Mouse (Mus musculus) lung, embryonic 16.5 days (tissue): ENCODE measurements around the gene Nfib. TPM values are rescaled to one million over a fixed set of nuclear protein-coding genes. Genes with fewer than 3 reads are reported as not detected.

ENCODE experiments used
- ATAC-seq: fragments of 200-750 bp; cut with Nextera tagmentation; 2 replicates; pipeline ENCODE4 v1.8.0; 2017; ENCODE audit warnings: low read depth, mild to moderate bottlenecking, moderate library complexity
- H3K27ac ChIP-seq: fragments of 300-500 bp; sonication (generic); 2 replicates; pipeline ENCODE4 v1.5.1; 2014; ENCODE audit warnings: mild to moderate bottlenecking, control low read depth, low read length
- H3K27me3 ChIP-seq: fragments of 300-500 bp; sonication (generic); 2 replicates; pipeline ENCODE4 v1.6.1; 2014; ENCODE audit warnings: low read depth, low read length, mixed read lengths; ENCODE audit not compliant: control insufficient read depth, insufficient read depth
- H3K36me3 ChIP-seq: fragments of 300-500 bp; sonication (generic); 2 replicates; pipeline ENCODE4 v1.6.1; 2014; ENCODE audit warnings: low read length; ENCODE audit not compliant: control insufficient read depth, insufficient read depth
- H3K4me1 ChIP-seq: fragments of 300-500 bp; sonication (generic); replicated peaks from 2 replicates; pipeline ENCODE4 v1.6.1; 2014; ENCODE audit warnings: low read length, mixed read lengths; ENCODE audit not compliant: control insufficient read depth, insufficient read depth
- H3K4me2 ChIP-seq: fragments of 300-500 bp; sonication (generic); 2 replicates; pipeline ENCODE4 v1.6.1; 2014; ENCODE audit warnings: low read depth, low read length, control low read depth
- H3K4me3 ChIP-seq: fragments of 300-500 bp; sonication (generic); 2 replicates; pipeline ENCODE4 v1.5.1; 2014; ENCODE audit warnings: mild to moderate bottlenecking, low read length, control low read depth
- H3K9ac ChIP-seq: fragments of 300-500 bp; sonication (generic); 2 replicates; pipeline ENCODE4 v1.6.1; 2014; ENCODE audit warnings: low read length, control low read depth
- H3K9me3 ChIP-seq: fragments of 300-500 bp; sonication (generic); 2 replicates; pipeline ENCODE4 v1.6.1; 2016; ENCODE audit warnings: low read length; ENCODE audit not compliant: control insufficient read depth
- WGBS: fragments of 180-500 bp; shearing (Covaris S2); extraction: QIAGEN DNeasy Blood & Tissue Kit; methylation state at CpG from one replicate; pipeline ENCODE4 v1.1.7; 2014; 5-methylcytosine and 5-hydroxymethylcytosine counted together
- polyA plus RNA-seq: library from polyadenylated mRNA; unstranded; fragments of >200 nt; fragmentation: Nextera tagmentation; extraction: Ambion mirVana; gene quantifications from 2 replicates; pipeline ENCODE4 v1.2.1, GENCODE M21; 2015

The Nfib gene
- polyA plus RNA-seq, 1 experiment from 2014 or later: 104 TPM

DNA sequence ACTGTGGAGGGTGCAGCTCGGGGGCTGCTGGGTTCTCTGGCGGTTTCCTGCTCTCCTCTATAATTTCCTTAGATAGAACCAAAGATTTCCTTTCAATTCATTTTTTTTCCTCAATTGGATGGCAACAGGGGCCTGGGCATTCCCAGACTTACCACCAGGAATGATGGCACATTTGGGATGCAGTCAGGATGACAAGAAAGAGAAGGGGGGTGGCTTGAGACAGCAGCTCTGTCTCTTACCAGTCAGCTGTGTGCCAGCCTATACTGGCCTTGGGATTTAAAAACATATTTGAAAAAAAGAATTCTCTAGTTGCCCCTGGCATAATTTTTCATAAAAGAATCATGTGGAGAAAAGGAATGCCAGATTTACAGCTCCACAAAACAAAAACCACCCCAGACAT, 408.0 kb downstream of the Nfib start:
- 79% methylated on average over 2 of the region's 2 CpGs for WGBS
- no peaks in the 10 kb centered on the region for H3K4me1 ChIP-seq
- H3K27me3 ChIP-seq: no peaks in the 10 kb centered on the region
- no peak overlapping the region for H3K4me3 ChIP-seq
- H3K4me2 ChIP-seq: no peak overlapping the region
- H3K9me3 ChIP-seq: no peaks in the 10 kb centered on the region
- no peak overlapping the region for H3K9ac ChIP-seq
- no peak for ATAC-seq
- no peak overlapping the region; the same call in 1 of the 2 replicates for H3K27ac ChIP-seq
- peaks cover 10% of the 10 kb centered on the region for H3K36me3 ChIP-seq

DNA sequence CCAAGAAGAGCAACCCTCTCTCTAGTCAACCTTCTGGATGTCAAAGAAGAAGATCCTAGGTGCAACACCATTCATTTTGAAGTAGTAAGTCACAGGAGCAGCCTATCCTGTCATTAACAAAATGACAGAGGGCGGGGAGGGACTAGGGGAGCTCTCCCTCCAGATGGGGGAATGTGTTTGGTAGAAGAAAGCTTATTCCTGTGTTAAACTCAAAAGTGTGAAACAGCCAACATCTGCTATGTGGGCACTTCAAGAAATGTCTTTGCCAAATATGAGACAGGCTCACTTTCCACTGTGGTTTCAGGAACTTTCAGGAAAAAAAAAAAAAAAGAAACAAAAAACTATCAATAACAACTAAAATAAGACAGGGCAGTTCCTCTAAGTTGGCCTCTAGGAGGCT, 411.5 kb downstream of the Nfib start:
- H3K4me3 ChIP-seq: no peak overlapping the region
- H3K27ac ChIP-seq: peak overlapping the region; percentile 10; the same call in 1 of the 2 replicates
- no peaks in the 10 kb centered on the region for H3K9me3 ChIP-seq
- ATAC-seq: no peak
- WGBS: 80% methylated on average over 1 of the region's 1 CpGs
- H3K36me3 ChIP-seq: peaks cover 11% of the 10 kb centered on the region
- H3K4me1 ChIP-seq: no peaks in the 10 kb centered on the region
- H3K27me3 ChIP-seq: no peaks in the 10 kb centered on the region
- no peak overlapping the region for H3K9ac ChIP-seq
- no peak overlapping the region for H3K4me2 ChIP-seq

DNA sequence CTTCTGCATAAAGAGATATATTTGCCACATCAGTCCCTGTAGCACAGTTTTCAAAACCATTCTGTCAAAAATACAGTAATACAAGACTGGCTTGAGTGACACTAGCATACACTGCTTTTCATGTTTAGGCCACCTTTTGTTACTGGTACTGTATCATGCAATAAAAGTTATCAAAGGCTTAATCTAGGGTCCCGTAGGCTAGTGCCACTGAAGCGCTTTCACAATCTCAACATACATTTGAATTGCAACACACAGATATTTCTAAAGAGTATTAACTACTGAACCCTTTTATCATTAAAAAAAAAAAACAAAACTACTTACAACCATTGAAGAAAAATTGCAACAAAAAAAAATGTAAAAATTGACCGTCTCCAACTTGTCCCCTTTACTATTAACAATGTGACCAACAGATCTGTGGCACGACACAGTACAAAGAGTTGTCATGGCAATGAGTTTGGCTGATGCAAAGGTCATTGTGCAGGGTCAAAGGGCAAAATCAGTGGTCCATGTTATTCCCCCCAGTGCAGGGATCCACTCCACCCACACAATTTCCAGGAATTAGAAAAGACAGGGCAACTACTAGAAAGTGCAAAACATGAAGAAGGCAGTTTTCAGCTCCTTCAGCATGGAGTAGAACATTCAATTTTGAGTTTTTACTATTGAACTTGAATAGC, 414.2 kb downstream of the Nfib start:
- Histone ChIP-seq H3K27ac (no peak overlapping the region), H3K9ac (no peak overlapping the region), H3K27me3 (no peaks in the 10 kb centered on the region), H3K4me3 (no peak overlapping the region), H3K4me1 (no peaks in the 10 kb centered on the region), H3K36me3 (peaks cover 9% of the 10 kb centered on the region), H3K4me2 (no peak overlapping the region), H3K9me3 (no peaks in the 10 kb centered on the region)
- WGBS: 59% methylated on average over 4 of the region's 4 CpGs
- no peak for ATAC-seq

DNA sequence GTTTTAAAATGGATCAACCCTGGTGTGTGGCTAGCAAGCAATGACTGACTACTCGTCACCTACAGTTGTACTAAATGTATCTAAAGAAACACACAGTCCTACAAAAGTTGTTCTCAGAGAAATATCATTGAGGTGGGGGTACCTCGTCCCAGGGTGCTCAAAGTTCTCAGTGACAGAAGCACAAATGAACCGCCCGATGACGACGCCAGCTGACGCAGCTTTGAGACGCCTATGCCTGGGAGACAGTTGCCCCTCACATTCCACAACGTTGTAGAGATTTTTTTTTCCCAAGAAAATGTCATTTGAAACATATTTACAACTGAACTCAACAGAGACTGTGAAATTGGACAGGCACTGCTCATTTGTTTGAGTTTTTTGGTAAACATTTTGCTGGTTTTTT, 414.9 kb downstream of the Nfib start:
- H3K36me3 ChIP-seq: peaks cover 9% of the 10 kb centered on the region; the same call in 1 of the 2 replicates
- H3K27ac ChIP-seq: peak overlapping the region; percentile 25
- H3K4me1 ChIP-seq: no peaks in the 10 kb centered on the region
- no peak overlapping the region for H3K9ac ChIP-seq
- no peak overlapping the region for H3K4me3 ChIP-seq
- 69% methylated on average over 9 of the region's 9 CpGs for WGBS
- H3K4me2 ChIP-seq: no peak overlapping the region
- ATAC-seq: no peak
- H3K9me3 ChIP-seq: no peaks in the 10 kb centered on the region
- no peaks in the 10 kb centered on the region for H3K27me3 ChIP-seq

DNA sequence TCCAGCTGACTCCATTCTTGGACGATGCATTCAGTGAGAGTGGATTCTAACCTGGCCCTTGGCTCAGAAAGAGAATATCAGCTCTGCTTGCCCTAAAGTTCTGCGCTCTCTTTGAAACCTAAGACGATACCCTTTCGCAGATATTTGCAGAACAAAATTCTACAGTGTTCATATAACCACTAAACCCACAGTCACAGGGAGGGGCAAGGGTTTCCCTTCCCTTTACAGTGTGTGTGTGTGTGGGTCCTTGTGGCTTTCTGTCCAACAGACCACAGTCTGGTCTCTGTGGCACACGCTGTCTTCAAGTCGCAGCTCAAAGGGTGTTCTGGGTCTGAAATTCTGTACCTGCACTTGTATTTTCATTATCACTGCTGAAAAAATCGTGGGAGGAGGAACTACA, 416.0 kb downstream of the Nfib start:
- Histone ChIP-seq H3K36me3 (peaks cover 7% of the 10 kb centered on the region; the same call in 1 of the 2 replicates), H3K4me3 (no peak overlapping the region), H3K27ac (no peak overlapping the region), H3K9ac (no peak overlapping the region), H3K27me3 (no peaks in the 10 kb centered on the region), H3K9me3 (no peaks in the 10 kb centered on the region), H3K4me2 (no peak overlapping the region), H3K4me1 (no peaks in the 10 kb centered on the region)
- ATAC-seq: no peak
- 62% methylated on average over 7 of the region's 7 CpGs for WGBS

DNA sequence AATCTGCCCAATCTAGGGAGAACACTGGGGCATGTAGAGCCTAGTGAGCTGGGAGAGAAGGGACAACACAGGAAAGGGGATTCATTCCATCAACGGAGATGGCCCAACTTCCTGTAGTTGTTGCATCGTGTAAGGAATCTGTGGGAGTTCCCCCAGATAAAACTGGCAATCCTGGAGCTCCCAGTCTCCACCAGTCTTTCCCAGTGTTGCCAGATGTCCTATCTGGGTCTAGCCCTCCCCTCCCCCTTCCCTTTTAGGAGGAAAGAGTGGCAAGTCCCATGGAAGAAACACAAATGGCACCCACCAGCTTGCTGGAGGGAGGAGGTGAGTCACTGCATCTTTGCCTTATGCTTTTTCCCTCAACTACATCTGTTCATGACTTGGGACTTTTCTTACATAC, 417.4 kb downstream of the Nfib start:
- no peak overlapping the region for H3K9ac ChIP-seq
- 40% methylated on average over 2 of the region's 2 CpGs for WGBS
- ATAC-seq: no peak

DNA sequence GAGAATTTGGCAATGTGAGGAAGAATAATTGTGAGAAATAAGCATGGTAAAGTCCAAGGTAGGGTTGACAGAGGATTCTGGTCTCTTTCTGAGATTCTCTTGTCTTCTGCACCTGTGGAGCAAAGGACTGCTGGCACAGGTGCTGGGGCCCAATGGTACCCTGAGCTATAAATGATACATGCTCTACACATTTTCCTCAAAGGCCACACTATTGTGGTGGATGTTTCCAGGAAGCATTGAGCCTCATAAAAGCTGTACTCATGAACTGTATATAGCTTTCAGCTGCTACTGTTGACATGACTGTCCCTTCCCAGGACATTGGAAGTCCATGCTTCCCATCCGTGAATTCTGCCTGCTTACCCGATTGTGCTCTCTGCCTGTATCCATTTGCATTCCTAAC, 418.1 kb downstream of the Nfib start:
- no peak for ATAC-seq
- Histone ChIP-seq H3K36me3 (peaks cover 7% of the 10 kb centered on the region; the same call in 1 of the 2 replicates), H3K27me3 (no peaks in the 10 kb centered on the region), H3K9ac (no peak overlapping the region), H3K9me3 (no peaks in the 10 kb centered on the region), H3K4me2 (no peak overlapping the region), H3K4me1 (no peaks in the 10 kb centered on the region), H3K27ac (no peak overlapping the region), H3K4me3 (no peak overlapping the region)
- WGBS: 76% methylated on average over 2 of the region's 2 CpGs

More for the DNA sequence above, 417.4 kb downstream of the Nfib start:
- H3K36me3 ChIP-seq: peaks cover 7% of the 10 kb centered on the region; the same call in 1 of the 2 replicates
- no peaks in the 10 kb centered on the region for H3K27me3 ChIP-seq
- H3K4me1 ChIP-seq: no peaks in the 10 kb centered on the region
- no peak overlapping the region for H3K4me3 ChIP-seq
- no peaks in the 10 kb centered on the region for H3K9me3 ChIP-seq
- H3K27ac ChIP-seq: no peak overlapping the region
- H3K4me2 ChIP-seq: no peak overlapping the region

DNA sequence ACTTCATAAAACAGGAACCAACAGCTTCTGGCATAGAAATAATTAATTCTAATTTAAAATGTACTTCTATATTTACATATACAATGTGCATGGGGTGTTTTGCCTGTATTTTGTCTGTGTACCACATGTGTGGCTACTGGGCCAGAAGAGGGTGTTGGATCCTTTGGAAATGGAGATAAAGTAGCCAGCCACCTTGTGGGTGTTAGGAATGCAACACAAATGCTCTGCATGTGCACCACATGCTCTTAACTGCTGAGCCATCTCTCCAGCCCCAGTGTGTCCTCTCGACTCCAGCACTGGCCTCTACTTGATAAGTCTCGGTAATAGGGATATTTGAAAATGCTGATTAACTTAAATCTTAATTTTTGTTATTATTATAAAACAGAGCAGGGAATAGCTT, 418.6 kb downstream of the Nfib start:
- ATAC-seq: no peak
- Histone ChIP-seq H3K27ac (no peak overlapping the region), H3K9me3 (no peaks in the 10 kb centered on the region), H3K4me1 (no peaks in the 10 kb centered on the region), H3K36me3 (peaks cover 6% of the 10 kb centered on the region; the same call in 1 of the 2 replicates), H3K4me2 (no peak overlapping the region), H3K27me3 (no peaks in the 10 kb centered on the region), H3K9ac (no peak overlapping the region), H3K4me3 (no peak overlapping the region)
- 81% methylated on average over 2 of the region's 2 CpGs for WGBS

DNA sequence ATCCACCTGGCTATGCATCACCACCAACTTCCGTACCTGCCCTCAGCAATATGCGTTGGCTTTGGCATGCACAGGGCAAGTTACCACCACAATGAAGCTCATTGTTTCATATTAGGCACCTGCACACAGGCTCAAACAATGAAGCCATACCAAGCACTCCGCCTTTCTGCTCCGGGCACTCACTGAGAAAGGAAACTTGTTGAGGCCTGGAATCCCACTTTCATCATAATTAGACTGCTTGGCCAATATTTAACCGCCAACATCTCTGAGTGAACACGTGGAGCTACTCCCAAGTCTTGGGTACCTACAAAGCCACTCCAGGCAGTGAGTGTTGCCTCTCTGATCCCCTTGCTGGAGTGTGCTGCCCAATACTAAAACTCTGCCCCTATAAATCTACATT, 422.0 kb downstream of the Nfib start:
- no peak overlapping the region for H3K9ac ChIP-seq
- peak; percentile 80 for ATAC-seq
- no peaks in the 10 kb centered on the region for H3K4me1 ChIP-seq
- H3K9me3 ChIP-seq: no peaks in the 10 kb centered on the region
- no peak overlapping the region for H3K4me3 ChIP-seq
- 0 out of 2 replicates have a peak, but pooled peaks cover 4% of the 10 kb centered on the region for H3K36me3 ChIP-seq
- peak overlapping the region; percentile 51 for H3K27ac ChIP-seq
- 58% methylated on average over 6 of the region's 6 CpGs for WGBS
- no peak overlapping the region for H3K4me2 ChIP-seq
- no peaks in the 10 kb centered on the region for H3K27me3 ChIP-seq
